Mouse (Mus musculus) left cerebral cortex, adult 11 months (tissue): ENCODE data around the gene Clec4a1.

ENCODE experiments used
- DNase-seq: peaks from one replicate; pipeline ENCODE4 v3.0.0; 2022; ENCODE audit warnings: low spot score

Gene Clec4a1

GRCm38 (mm10) chr6:122921451-122921850 is at the start of gene Clec4a1:
Gene Clec4a1 (plus strand): TSS chr6:122921848.
- peak; percentile 6 for DNase-seq

GRCm38 (mm10) chr6:122872800-122873199 is 48.8 kb upstream of the Clec4a1 start:
- no peak for DNase-seq

- DNase-seq: peak; percentile 96
Observed at GRCm38 (mm10) chr6:122873871-122874719, 47.6 kb upstream of the Clec4a1 start, which contains the start of gene Necap1. Gene Necap1 (plus strand): TSS chr6:122874474.

GRCm38 (mm10) chr6:122874720-122875389 is 46.8 kb upstream of the Clec4a1 start:
- DNase-seq: no peak

GRCm38 (mm10) chr6:122879141-122879735 is 42.4 kb upstream of the Clec4a1 start:
- DNase-seq: no peak

- DNase-seq: no peak
Observed at GRCm38 (mm10) chr6:122879781-122880505, 41.7 kb upstream of the Clec4a1 start.

GRCm38 (mm10) chr6:122881287-122881686 is 40.4 kb upstream of the Clec4a1 start:
- DNase-seq: no peak

GRCm38 (mm10) chr6:122883603-122884002 is 38.0 kb upstream of the Clec4a1 start:
- DNase-seq: no peak

GRCm38 (mm10) chr6:122889599-122889998 is 32.0 kb upstream of the Clec4a1 start:
- no peak for DNase-seq

- no peak for DNase-seq
Observed at GRCm38 (mm10) chr6:122892442-122893049, 29.1 kb upstream of the Clec4a1 start.

- DNase-seq: no peak
Observed at GRCm38 (mm10) chr6:122919922-122920321, 1.7 kb upstream of the Clec4a1 start.

GRCm38 (mm10) chr6:122934845-122935244 is 13.2 kb downstream of the Clec4a1 start:
- DNase-seq: no peak

GRCm38 (mm10) chr6:122939618-122940017 is 18.0 kb downstream of the Clec4a1 start:
- DNase-seq: no peak

- no peak for DNase-seq
Observed at GRCm38 (mm10) chr6:122946760-122947159, 25.1 kb downstream of the Clec4a1 start.

GRCm38 (mm10) chr6:122952401-122952800 is 30.8 kb downstream of the Clec4a1 start, which contains the start of gene Clec4a3:
Gene Clec4a3 (plus strand): TSS chr6:122952515.
- DNase-seq: no peak

GRCm38 (mm10) chr6:122964562-122964961 is 42.9 kb downstream of the Clec4a1 start:
- no peak for DNase-seq

- no peak for DNase-seq
Observed at GRCm38 (mm10) chr6:122969048-122969447, 47.4 kb downstream of the Clec4a1 start.
